Mouse (Mus musculus): ENCODE results near the gene Tbx1. TPM values are rescaled to one million over a fixed set of nuclear protein-coding genes. Genes with fewer than 3 reads are reported as not detected.

Tbx1 gene
- polyA plus RNA-seq, 1 experiment from 2014 or later: 0.32 TPM

DNA sequence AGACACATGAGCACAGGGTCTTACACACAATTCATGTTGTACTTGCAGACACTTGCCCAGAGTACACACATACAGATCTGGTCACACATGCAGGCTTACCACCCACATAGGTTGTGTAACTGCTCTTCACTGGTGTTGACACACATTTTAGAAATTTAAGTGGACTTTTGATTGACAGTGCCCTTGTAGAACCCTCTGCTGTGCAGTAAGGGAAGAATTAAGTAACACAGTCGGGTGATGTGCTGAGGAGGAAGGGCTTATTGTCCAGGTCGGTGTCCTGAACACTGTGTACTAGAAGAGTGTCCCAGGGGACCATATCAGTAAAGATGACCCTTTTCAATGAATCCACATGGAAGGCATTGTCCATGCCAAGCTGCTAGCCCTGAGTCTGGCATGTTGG, 3.5 kb upstream of the Tbx1 start:
- WGBS: 66% methylated on average over 2 of the region's 2 CpGs
- Histone ChIP-seq H3K9me3 (replicated peaks; ENCODE audit: low read length) (no peaks in the 10 kb centered on the region), H3K27ac (no peak overlapping the region), H3K27me3 (ENCODE audit: insufficient read depth, low read length) (peaks cover 48% of the 10 kb centered on the region), H3K36me3 (ENCODE audit: insufficient read depth, low read length) (no peaks in the 10 kb centered on the region), H3K4me2 (ENCODE audit: low read length) (no peak overlapping the region), H3K4me1 (replicated peaks; ENCODE audit: insufficient read depth, low read length) (peaks cover 14% of the 10 kb centered on the region; the same call in 1 of the 2 replicates), H3K4me3 (replicated peaks; ENCODE audit: low read depth, low read length) (no peak overlapping the region), H3K9ac (ENCODE audit: low read depth, low read length) (no peak overlapping the region)
- ATAC-seq (replicated peaks; ENCODE audit: low FRiP score, low read depth) (no peak), DNase-seq (ENCODE audit: low spot score) (no peak)
- TF ChIP-seq CTCF (IDR thresholded peaks at IDR 0.05; ENCODE audit: low read depth): no peak

- Histone ChIP-seq H3K9ac (ENCODE audit: low read depth, low read length) (peak overlapping the region; percentile 9; the same call in 1 of the 2 replicates), H3K4me3 (replicated peaks; ENCODE audit: low read depth, low read length) (peak overlapping the region; percentile 10; the same call in 1 of the 2 replicates), H3K4me2 (ENCODE audit: low read length) (peak overlapping the region; percentile 44), H3K36me3 (ENCODE audit: insufficient read depth, low read length) (no peaks in the 10 kb centered on the region), H3K27me3 (ENCODE audit: insufficient read depth, low read length) (peaks cover 67% of the 10 kb centered on the region), H3K27ac (no peak overlapping the region), H3K4me1 (replicated peaks; ENCODE audit: insufficient read depth, low read length) (peaks cover 19% of the 10 kb centered on the region), H3K9me3 (replicated peaks; ENCODE audit: low read length) (no peaks in the 10 kb centered on the region)
- WGBS: 4% methylated on average over 59 of the region's 59 CpGs
- ATAC-seq (replicated peaks; ENCODE audit: low FRiP score, low read depth): peak; percentile 15; the same call in 1 of the 2 replicates
- DNase-seq (ENCODE audit: low spot score): peak; percentile 61
- peak; percentile 58 for TF ChIP-seq CTCF (IDR thresholded peaks at IDR 0.05; ENCODE audit: low read depth)
Observed at GRCm38 (mm10) chr16:18591047-18592018, 862 bp upstream of the Tbx1 start.

DNA sequence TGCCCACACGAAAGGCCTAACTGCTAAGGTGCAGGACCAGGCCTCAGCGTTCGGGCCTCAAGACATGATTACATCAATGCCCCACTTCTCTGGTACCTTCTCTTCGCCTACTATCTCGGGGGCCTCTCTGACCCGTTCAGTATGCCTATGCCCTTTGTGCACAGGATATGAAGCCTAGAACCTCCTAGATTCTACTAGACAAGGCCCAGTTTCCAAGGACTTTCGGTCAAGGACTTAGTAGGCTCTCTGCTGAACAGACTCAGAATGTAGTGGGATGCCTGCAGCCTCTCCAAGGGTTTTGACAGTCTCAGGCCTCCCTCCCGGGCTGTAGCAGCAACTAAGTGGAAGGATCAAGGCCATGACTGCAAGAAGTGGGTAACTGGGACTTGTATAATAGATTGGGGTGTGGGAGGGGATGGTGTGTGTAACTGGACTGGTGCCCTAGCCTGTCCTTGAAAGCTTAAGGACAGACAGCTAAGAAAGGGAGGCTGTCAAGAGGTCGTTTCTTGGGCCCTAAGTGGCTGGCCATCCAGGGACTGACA, 1.3 kb downstream of the Tbx1 start:
- Histone ChIP-seq H3K4me2 (ENCODE audit: low read length) (no peak overlapping the region), H3K9ac (ENCODE audit: low read depth, low read length) (no peak overlapping the region), H3K27ac (no peak overlapping the region), H3K4me1 (replicated peaks; ENCODE audit: insufficient read depth, low read length) (peaks cover 19% of the 10 kb centered on the region), H3K9me3 (replicated peaks; ENCODE audit: low read length) (no peaks in the 10 kb centered on the region), H3K36me3 (ENCODE audit: insufficient read depth, low read length) (no peaks in the 10 kb centered on the region), H3K4me3 (replicated peaks; ENCODE audit: low read depth, low read length) (no peak overlapping the region), H3K27me3 (ENCODE audit: insufficient read depth, low read length) (peaks cover 88% of the 10 kb centered on the region)
- no peak for TF ChIP-seq CTCF (IDR thresholded peaks at IDR 0.05; ENCODE audit: low read depth)
- DNase-seq (ENCODE audit: low spot score) (no peak), ATAC-seq (replicated peaks; ENCODE audit: low FRiP score, low read depth) (no peak)
- 47% methylated on average over 9 of the region's 9 CpGs for WGBS

GRCm38 (mm10) chr16:18588738-18589055, 1.8 kb downstream of the Tbx1 start:
- 14% methylated on average over 31 of the region's 31 CpGs for WGBS
- DNase-seq (ENCODE audit: low spot score) (no peak), ATAC-seq (replicated peaks; ENCODE audit: low FRiP score, low read depth) (no peak)
- TF ChIP-seq CTCF (IDR thresholded peaks at IDR 0.05; ENCODE audit: low read depth): no peak
- H3K27ac ChIP-seq: no peak overlapping the region
- peaks cover 88% of the 10 kb centered on the region for H3K27me3 ChIP-seq (ENCODE audit: insufficient read depth, low read length)
- H3K4me2 ChIP-seq (ENCODE audit: low read length): peak overlapping the region; percentile 2; the same call in 1 of the 2 replicates
- no peak overlapping the region for H3K9ac ChIP-seq (ENCODE audit: low read depth, low read length)
- H3K4me3 ChIP-seq (replicated peaks; ENCODE audit: low read depth, low read length): 0 out of 2 replicates have a peak overlapping the region, but pooled peaks have one; percentile 3
- H3K9me3 ChIP-seq (replicated peaks; ENCODE audit: low read length): no peaks in the 10 kb centered on the region
- H3K36me3 ChIP-seq (ENCODE audit: insufficient read depth, low read length): no peaks in the 10 kb centered on the region
- peaks cover 19% of the 10 kb centered on the region for H3K4me1 ChIP-seq (replicated peaks; ENCODE audit: insufficient read depth, low read length)

GRCm38 (mm10) chr16:18587847-18588737, 2.4 kb downstream of the Tbx1 start:
- no peak overlapping the region for H3K27ac ChIP-seq
- no peak for DNase-seq (ENCODE audit: low spot score)

More at GRCm38 (mm10) chr16:18587847-18588737, 2.4 kb downstream of the Tbx1 start:
- Histone ChIP-seq H3K36me3 (ENCODE audit: insufficient read depth, low read length) (no peaks in the 10 kb centered on the region), H3K4me1 (replicated peaks; ENCODE audit: insufficient read depth, low read length) (peaks cover 19% of the 10 kb centered on the region), H3K9me3 (replicated peaks; ENCODE audit: low read length) (no peaks in the 10 kb centered on the region), H3K4me2 (ENCODE audit: low read length) (peak overlapping the region; percentile 26; the same call in 1 of the 2 replicates), H3K4me3 (replicated peaks; ENCODE audit: low read depth, low read length) (peak overlapping the region; percentile 4), H3K9ac (ENCODE audit: low read depth, low read length) (no peak overlapping the region), H3K27me3 (ENCODE audit: insufficient read depth, low read length) (peaks cover 88% of the 10 kb centered on the region)
- 3% methylated on average over 52 of the region's 57 CpGs for WGBS
- no peak for TF ChIP-seq CTCF (IDR thresholded peaks at IDR 0.05; ENCODE audit: low read depth)
- no peak for ATAC-seq (replicated peaks; ENCODE audit: low FRiP score, low read depth)

All from kidney, postnatal 0 days (tissue).